Mouse (Mus musculus) CH12.LX (cell line): ENCODE measurements around the gene Gm45716. TPM values are rescaled to one million over a fixed set of nuclear protein-coding genes. Genes with fewer than 3 reads are reported as not detected.

Source experiments
- DNase-seq: peaks from one replicate; pipeline ENCODE4 v3.0.0-alpha.2; 2013; ENCODE audit errors: extremely low read depth
- H3K27ac ChIP-seq: 2 replicates; pipeline ENCODE4 v1.5.1; 2012; ENCODE audit warnings: low read depth, mild to moderate bottlenecking, control low read depth, moderate library complexity; ENCODE audit not compliant: insufficient read depth
- H3K27me3 ChIP-seq: replicated peaks from 2 replicates; pipeline ENCODE3; 2012; ENCODE audit warnings: inconsistent platforms
- H3K36me3 ChIP-seq, 2 experiments: replicated peaks in 1 of 2; 2 replicates each; pipeline versions ENCODE3 to v1.6.1; 2012; ENCODE audit warnings: inconsistent platforms in 1 of 2, low read length in 1 of 2, mild to moderate bottlenecking in 1 of 2, mixed read lengths in 1 of 2, moderate library complexity in 1 of 2; ENCODE audit not compliant: control insufficient read depth in 1 of 2, insufficient read depth in 1 of 2
- H3K4me1 ChIP-seq, 2 experiments: 2 replicates each; pipeline ENCODE4 v1.6.1; 2012; ENCODE audit warnings: inconsistent platforms in 1 of 2, moderate library complexity in 1 of 2; ENCODE audit not compliant: insufficient read depth in 2 of 2, control insufficient read depth in 1 of 2
- H3K4me2 ChIP-seq: 2 replicates; pipeline ENCODE4 v1.6.1; 2012; ENCODE audit warnings: low read depth, mild to moderate bottlenecking, control low read depth; ENCODE audit not compliant: poor library complexity, insufficient read depth, severe bottlenecking
- H3K4me3 ChIP-seq, 3 experiments: fragments of 150-350 bp in 1 of 3; sonication (generic) in 1 of 3; replicated peaks in 1 of 3; 2 replicates each; pipeline versions ENCODE3 to v1.5.1; 2011 to 2012; ENCODE audit warnings: low read depth in 2 of 3, low read length in 2 of 3, mild to moderate bottlenecking in 2 of 3, moderate library complexity in 2 of 3, control low read depth in 1 of 3, improper control_type of control experiment in 1 of 3, inconsistent platforms in 1 of 3, mixed read lengths in 1 of 3; ENCODE audit not compliant: poor library complexity in 1 of 3
- H3K79me2 ChIP-seq: replicated peaks from 2 replicates; pipeline ENCODE4 v1.6.1; 2012; ENCODE audit warnings: mild to moderate bottlenecking, moderate library complexity; ENCODE audit not compliant: control insufficient read depth, poor library complexity, insufficient read depth, severe bottlenecking; ENCODE audit errors: extremely low read depth
- H3K9ac ChIP-seq: 2 replicates; pipeline ENCODE4 v1.6.1; 2012; ENCODE audit warnings: low read depth, mild to moderate bottlenecking, control low read depth, moderate library complexity; ENCODE audit not compliant: insufficient read depth
- H3K9me3 ChIP-seq: replicated peaks from 2 replicates; pipeline ENCODE3; 2012; ENCODE audit warnings: low read length, inconsistent platforms, mixed read lengths
- BHLHE40 ChIP-seq: IDR thresholded peaks from 2 replicates; pipeline ENCODE4 v1.6.1; 2011; ENCODE audit warnings: mild to moderate bottlenecking, low read depth, low read length, improper control_type of control experiment
- CHD1 ChIP-seq: IDR thresholded peaks from 2 replicates; pipeline ENCODE4 v1.6.1; 2012; ENCODE audit warnings: low read depth, low read length, improper control_type of control experiment, inconsistent platforms
- CHD2 ChIP-seq: IDR thresholded peaks from 2 replicates; pipeline ENCODE4 v1.6.1; 2011; ENCODE audit warnings: low read length, improper control_type of control experiment
- CTCF ChIP-seq, 2 experiments: IDR thresholded peaks in 1 of 2; conservative IDR thresholded peaks in 1 of 2; 2 replicates each; pipeline ENCODE4 v1.5.1; 2011 to 2012; ENCODE audit warnings: low read depth in 2 of 2, low read length in 2 of 2, improper control_type of control experiment in 1 of 2, inconsistent platforms in 1 of 2, mild to moderate bottlenecking in 1 of 2, moderate library complexity in 1 of 2
- E2F4 ChIP-seq: IDR thresholded peaks from 2 replicates; pipeline ENCODE4 v1.6.1; 2011; ENCODE audit warnings: low read depth, low read length, improper control_type of control experiment; ENCODE audit not compliant: insufficient replicate concordance
- EP300 ChIP-seq: IDR thresholded peaks from 2 replicates; pipeline ENCODE4 v1.6.1; 2011; ENCODE audit warnings: low read length, improper control_type of control experiment
- ETS1 ChIP-seq: conservative IDR thresholded peaks from 2 replicates; pipeline ENCODE4 v1.6.1; 2012; ENCODE audit warnings: low read depth, mild to moderate bottlenecking, inconsistent platforms, low read length, improper control_type of control experiment, moderate library complexity
- GABPA ChIP-seq: IDR thresholded peaks from 2 replicates; pipeline ENCODE4 v1.6.1; 2012; ENCODE audit warnings: low read depth, low read length, improper control_type of control experiment, inconsistent platforms; ENCODE audit not compliant: insufficient replicate concordance
- HCFC1 ChIP-seq: IDR thresholded peaks from 2 replicates; pipeline ENCODE4 v1.6.1; 2012; ENCODE audit warnings: low read depth, mild to moderate bottlenecking, inconsistent platforms, low read length, improper control_type of control experiment
- IRF4 ChIP-seq: IDR thresholded peaks from 2 replicates; pipeline ENCODE4 v1.6.1; 2014; ENCODE audit warnings: low read depth, mild to moderate bottlenecking, inconsistent platforms, low read length, improper control_type of control experiment
- KAT2A ChIP-seq: IDR thresholded peaks from 2 replicates; pipeline ENCODE4 v1.6.1; 2012; ENCODE audit warnings: low read length, improper control_type of control experiment, inconsistent platforms; ENCODE audit not compliant: insufficient replicate concordance
- MAFK ChIP-seq: IDR thresholded peaks from 2 replicates; pipeline ENCODE4 v1.6.1; 2011; ENCODE audit warnings: low read length, improper control_type of control experiment; ENCODE audit not compliant: insufficient replicate concordance
- MAZ ChIP-seq: IDR thresholded peaks from 2 replicates; pipeline ENCODE4 v1.6.1; 2012; ENCODE audit warnings: low read depth, mild to moderate bottlenecking, inconsistent platforms, low read length, improper control_type of control experiment, moderate library complexity
- MXI1 ChIP-seq: IDR thresholded peaks from 2 replicates; pipeline ENCODE4 v1.6.1; 2011; ENCODE audit warnings: mild to moderate bottlenecking, low read depth, low read length, improper control_type of control experiment
- RAD21 ChIP-seq: IDR thresholded peaks from 2 replicates; pipeline ENCODE4 v1.6.1; 2011; ENCODE audit warnings: low read depth, mild to moderate bottlenecking, low read length, improper control_type of control experiment, moderate library complexity
- RCOR1 ChIP-seq: conservative IDR thresholded peaks from 2 replicates; pipeline ENCODE4 v1.6.1; 2012; ENCODE audit warnings: low read depth, mild to moderate bottlenecking, inconsistent platforms, low read length, improper control_type of control experiment
- UBTF ChIP-seq: IDR thresholded peaks from 2 replicates; pipeline ENCODE4 v1.6.1; 2012; ENCODE audit warnings: low read depth, mild to moderate bottlenecking, inconsistent platforms, low read length, improper control_type of control experiment, moderate library complexity
- ZKSCAN1 ChIP-seq: IDR thresholded peaks from 2 replicates; pipeline ENCODE4 v1.6.1; 2012; ENCODE audit warnings: low read depth, inconsistent platforms, low read length, improper control_type of control experiment, borderline replicate concordance
- dilution Hi-C: fragments of 300-500 bp; cut with MboI; formaldehyde crosslinking; loops from 2 replicates; pipeline ENCODE4 v1.14.3; 2020; ENCODE audit warnings: low sequenced_read_pairs; ENCODE audit not compliant: extremely low pct_unique_long_range_greater_than_20kb, extremely low pct_ligation_motif_present
- in situ Hi-C: fragments of 300-500 bp; cut with MboI; formaldehyde crosslinking; loops from 3 replicates; pipeline ENCODE4 v1.14.3; 2019; ENCODE audit warnings: low sequenced_read_pairs, low pct_ligation_motif_present, low pct_unique_long_range_greater_than_20kb, mixed read lengths
- polyA plus RNA-seq: library from polyadenylated mRNA; unstranded; fragments of >175 nt; gene quantifications from 2 replicates; pipeline ENCODE4 v1.2.1, GENCODE M21; 2012; ENCODE audit warnings: low read depth; ENCODE audit not compliant: insufficient read length
- total RNA-seq, 2 experiments: library from RNA; depleted of rRNA; stranded (reverse); fragments of 300-350 nt in 1 of 2; fragments of >200 nt in 1 of 2; gene quantifications; 2 replicates each; pipeline ENCODE4 v1.2.3; 2012 to 2014

Gm45716 gene
- total and polyA plus RNA-seq, 3 experiments, result 3.0 to 15.9 (median 9.9) TPM

DNA sequence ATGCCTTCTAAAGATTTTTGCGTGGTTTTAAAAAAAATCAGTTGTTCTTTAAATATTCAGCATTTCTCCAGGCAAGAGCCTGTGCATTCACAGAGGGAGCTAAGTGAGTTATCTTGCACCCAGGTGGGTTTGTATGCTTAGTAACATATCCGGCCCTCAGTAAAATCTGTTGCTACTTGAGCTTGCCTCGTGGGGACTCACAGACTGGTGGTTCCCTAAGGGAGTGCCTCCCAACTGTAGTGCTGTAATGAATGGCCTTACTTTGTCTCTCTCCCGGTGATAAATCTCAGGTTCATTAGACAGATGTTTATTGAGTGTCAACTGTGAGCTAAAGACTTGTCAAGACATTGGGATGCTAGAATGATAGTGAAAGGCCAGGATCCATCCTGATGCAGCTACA, 97.1 kb downstream of the Gm45716 start:
- Histone ChIP-seq H3K27ac (no peak overlapping the region), H3K4me3 (no peak overlapping the region), H3K36me3 (no peaks in the 10 kb centered on the region), H3K4me1 (peaks cover 0 to 7% of the 10 kb centered on the region in 2 experiments; a peak in 2 of 4 replicates), H3K9me3 (no peaks in the 10 kb centered on the region), H3K9ac (no peak overlapping the region), H3K4me2 (no peak overlapping the region), H3K79me2 (no peaks in the 10 kb centered on the region), H3K27me3 (no peaks in the 10 kb centered on the region)
- no peak for DNase-seq
- dilution Hi-C loops (no loop called here), in situ Hi-C loops (no loop called here)
- no peak for TF ChIP-seq RAD21
- TF ChIP-seq CHD2, result no peak
- TF ChIP-seq ZKSCAN1, result no peak
- TF ChIP-seq UBTF, result no peak
- no peak for TF ChIP-seq CTCF (conservative IDR thresholded peaks at IDR 0.05 in 1 of 2, IDR thresholded peaks at IDR 0.05 in 1 of 2; ENCODE audit: low read depth in 2 of 2, low read length in 2 of 2)
- TF ChIP-seq GABPA, result no peak
- TF ChIP-seq HCFC1, result no peak
- TF ChIP-seq RCOR1, result no peak
- no peak for TF ChIP-seq MAZ
- no peak for TF ChIP-seq E2F4
- TF ChIP-seq KAT2A, result no peak
- TF ChIP-seq MAFK, result no peak
- no peak for TF ChIP-seq ETS1
- no peak for TF ChIP-seq IRF4
- TF ChIP-seq BHLHE40, result no peak
- no peak for TF ChIP-seq CHD1

DNA sequence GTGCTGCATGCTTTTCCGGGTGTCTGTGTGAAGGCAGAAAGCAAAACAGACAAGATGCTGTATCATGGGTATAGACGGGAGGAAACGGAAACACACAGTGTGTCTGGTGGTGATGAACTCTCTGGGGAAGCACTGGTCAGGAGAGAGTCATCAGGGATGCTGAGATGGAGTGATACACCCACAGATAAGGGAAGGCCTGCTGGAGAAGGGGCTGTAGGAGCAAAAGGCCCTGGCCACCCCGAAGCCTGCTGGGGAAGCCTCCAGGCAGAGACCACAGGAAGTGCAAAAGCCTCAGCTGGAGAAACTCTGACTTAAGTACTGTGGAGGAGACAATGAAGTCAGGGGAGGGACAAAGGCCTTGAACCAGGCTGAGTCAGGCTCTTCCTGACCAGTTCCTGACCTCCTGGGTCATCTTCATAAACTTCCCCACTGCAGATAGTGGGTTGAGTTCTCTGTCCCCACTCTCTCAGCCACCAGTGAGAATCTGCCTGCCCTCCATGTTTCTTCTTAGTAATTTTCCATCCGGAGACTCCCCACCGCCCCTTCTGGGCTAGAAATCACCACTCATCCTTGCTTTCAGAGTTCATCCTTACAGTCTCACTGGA, 99.2 kb downstream of the Gm45716 start:
- H3K79me2 ChIP-seq, result no peaks in the 10 kb centered on the region
- no peaks in the 10 kb centered on the region for H3K36me3 ChIP-seq
- TF ChIP-seq ZKSCAN1 (no peak), RAD21 (no peak), UBTF (no peak), IRF4 (no peak), MXI1 (no peak), GABPA (no peak), KAT2A (no peak), CTCF (conservative IDR thresholded peaks at IDR 0.05 in 1 of 2, IDR thresholded peaks at IDR 0.05 in 1 of 2; ENCODE audit: low read depth in 2 of 2, low read length in 2 of 2) (no peak), CHD1 (no peak), EP300 (no peak)
- H3K4me2 ChIP-seq, result no peak overlapping the region
- peaks cover 0 to 7% of the 10 kb centered on the region in 2 experiments; a peak in 2 of 4 replicates for H3K4me1 ChIP-seq
- in situ Hi-C loops (no loop called here), dilution Hi-C loops (no loop called here)
- no peak overlapping the region for H3K27ac ChIP-seq
- peak; percentile 8 for DNase-seq
- H3K9me3 ChIP-seq, result no peaks in the 10 kb centered on the region
- H3K4me3 ChIP-seq, result no peak overlapping the region
- no peaks in the 10 kb centered on the region for H3K27me3 ChIP-seq
- no peak overlapping the region for H3K9ac ChIP-seq
